Mouse (Mus musculus) adrenal gland, adult 8-10 months (tissue): Measurements from ENCODE around the gene Olfr74. TPM values are rescaled to one million over a fixed set of nuclear protein-coding genes. Genes with fewer than 3 reads are reported as not detected.
"Not testable (repeated sequence)": the region's sequence is repeated elsewhere in the genome, so short reads cannot be mapped to it uniquely, and the experiment has no call there.

Experiments
- DNase-seq: peaks from one replicate; pipeline ENCODE4 v3.0.0; 2022
- total RNA-seq, 4 experiments: library from RNA; stranded (reverse); gene quantifications; 2 replicates each; pipeline ENCODE4 v1.2.4; 2022

Olfr74 gene
- total RNA-seq, result not detected

DNA sequence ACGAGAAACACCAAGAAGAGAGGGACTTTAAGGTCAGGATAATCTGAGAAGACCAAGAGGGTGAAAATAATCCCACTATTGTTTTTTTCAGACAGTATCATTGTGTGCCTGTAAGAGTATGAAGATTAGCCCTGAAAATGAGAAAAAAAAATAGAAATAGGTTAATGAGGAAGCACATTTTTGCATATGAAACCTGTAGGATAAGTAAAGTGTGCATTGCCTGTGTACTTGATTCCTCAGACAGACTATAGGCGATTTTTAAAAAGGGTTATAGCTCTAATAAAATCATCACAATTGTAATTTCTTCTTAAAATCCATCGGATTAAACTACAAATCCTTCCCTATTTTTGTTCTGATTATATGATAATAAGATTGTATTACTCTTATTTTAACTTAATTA is at the start of gene Olfr74:
Gene Olfr74, minus strand, starts transcription at position 101 of the 400 bp plus-strand sequence.
- no peak for DNase-seq

DNA sequence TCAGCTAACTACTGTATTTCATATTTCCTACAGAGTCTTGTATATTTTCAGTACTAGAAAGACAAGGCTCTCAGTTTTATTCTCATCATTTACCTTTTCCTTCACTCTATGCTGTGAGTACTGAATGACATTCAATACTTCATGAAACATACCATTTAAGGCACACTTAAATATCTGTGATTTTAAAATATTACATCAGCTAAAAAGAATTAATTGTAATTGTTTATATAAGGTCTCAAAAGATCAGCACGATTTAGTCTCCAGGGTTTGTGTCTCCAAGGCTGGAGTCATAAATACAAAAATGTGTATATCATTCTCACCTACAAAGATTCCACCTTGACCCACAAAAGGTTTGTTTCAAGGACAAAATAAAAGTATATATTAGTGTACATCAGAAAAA is 48.0 kb upstream of the Olfr74 start, which contains the start of gene Olfr1161:
Gene Olfr1161, plus strand, starts transcription at position 301 of the 400 bp plus-strand sequence.
- DNase-seq, result not testable (repeated sequence)

DNA sequence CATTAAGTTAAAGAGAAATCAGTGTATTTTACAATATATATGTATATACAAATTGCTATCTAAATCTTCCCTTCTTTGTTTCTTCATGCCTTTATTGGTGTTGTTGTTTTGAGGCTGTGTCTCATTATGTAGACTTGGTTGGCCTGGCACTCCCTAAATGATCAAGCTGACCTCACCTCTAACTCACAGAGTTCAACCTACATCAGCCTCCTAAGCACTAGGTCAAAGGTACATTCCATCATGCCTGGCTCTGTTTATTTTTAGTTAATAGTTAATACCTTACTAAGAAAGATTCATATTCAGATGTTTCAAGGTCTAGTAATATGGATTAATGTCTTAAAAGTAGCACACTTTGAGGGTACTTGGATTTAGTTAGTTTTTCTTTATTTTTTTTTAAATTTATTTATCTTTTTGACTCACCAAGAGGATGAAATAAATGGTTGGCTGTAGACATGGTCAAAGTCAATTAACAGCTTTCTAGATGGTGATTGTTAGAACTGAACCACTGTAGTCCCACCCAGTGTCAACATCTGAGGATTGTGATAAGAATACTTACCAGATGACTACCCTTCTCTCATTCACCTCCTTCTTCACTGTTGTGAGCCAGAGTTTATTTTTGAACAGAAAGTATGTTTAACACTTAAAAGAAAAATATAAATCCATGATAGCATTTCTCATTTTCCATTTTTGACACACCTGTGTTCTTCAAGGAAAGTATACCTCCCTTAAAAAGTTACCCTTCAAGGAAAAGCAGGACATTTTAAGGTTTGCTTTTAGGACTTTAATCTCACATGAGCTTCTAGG is 33.3 kb upstream of the Olfr74 start, which contains the start of gene Olfr1160:
Gene Olfr1160, minus strand, starts transcription at position 754 of the 804 bp plus-strand sequence.
- no peak for DNase-seq

DNA sequence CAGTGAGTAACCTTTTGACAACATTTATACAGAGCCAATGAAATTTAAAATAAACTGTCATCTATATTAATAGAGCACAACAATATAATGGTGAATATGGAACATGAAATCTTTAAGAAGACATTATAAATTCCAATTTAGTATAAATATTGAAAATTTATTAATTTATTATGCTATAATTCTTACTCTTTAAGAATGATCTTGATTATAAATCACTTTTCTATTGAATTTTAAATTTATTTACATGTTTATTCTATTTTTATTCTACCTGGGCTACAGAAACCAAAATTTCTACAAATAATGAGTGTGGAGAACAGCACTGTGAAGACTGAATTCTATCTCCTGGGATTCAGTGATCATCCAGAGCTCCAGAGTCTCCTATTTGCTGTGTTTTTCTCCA is 15.3 kb upstream of the Olfr74 start, which contains the start of gene Olfr1158:
Gene Olfr1158, plus strand, starts transcription at position 301 of the 400 bp plus-strand sequence.
- no peak for DNase-seq

DNA sequence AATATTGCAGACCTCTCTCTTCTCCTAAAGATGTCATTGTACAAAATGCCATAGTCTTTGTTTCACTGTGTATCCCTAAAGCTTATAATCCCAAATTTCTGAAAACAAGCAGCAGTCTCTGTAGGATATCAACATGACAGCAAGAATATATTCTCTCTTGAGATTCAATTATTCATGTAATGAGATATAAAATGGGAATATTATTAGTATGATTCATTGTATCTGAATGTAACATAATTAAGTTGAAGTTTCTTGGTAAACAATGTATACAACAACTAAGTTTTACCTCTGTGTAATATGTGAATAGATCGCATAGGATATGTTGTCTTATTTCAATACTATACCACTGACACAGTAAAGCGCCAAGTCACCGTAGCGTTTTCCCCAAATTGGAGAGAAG is 6.3 kb downstream of the Olfr74 start, which contains the start of gene Olfr1157:
Gene Olfr1157, minus strand, starts transcription at position 101 of the 400 bp plus-strand sequence.
- DNase-seq, result no peak

DNA sequence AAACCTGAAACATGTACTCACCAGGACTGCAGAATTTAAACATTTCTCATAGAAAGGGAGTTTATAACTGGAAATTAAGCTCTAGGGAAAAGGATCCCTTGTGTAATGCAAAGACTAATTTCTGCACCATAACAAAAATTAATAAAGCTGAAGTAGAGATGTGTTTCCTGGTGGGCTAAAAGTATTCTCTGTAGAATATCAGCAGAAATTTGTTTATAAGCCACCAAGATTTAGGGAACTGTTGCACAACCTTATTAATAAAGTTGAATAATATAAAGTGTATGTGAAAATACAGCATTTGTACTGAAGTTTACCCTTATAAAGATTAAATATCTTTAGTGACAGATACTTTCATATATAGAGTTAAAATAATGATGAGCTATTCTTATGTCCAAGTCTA is 21.5 kb downstream of the Olfr74 start, which contains the start of gene Olfr1156:
Gene Olfr1156, minus strand, starts transcription at position 101 of the 400 bp plus-strand sequence.
- no peak for DNase-seq

DNA sequence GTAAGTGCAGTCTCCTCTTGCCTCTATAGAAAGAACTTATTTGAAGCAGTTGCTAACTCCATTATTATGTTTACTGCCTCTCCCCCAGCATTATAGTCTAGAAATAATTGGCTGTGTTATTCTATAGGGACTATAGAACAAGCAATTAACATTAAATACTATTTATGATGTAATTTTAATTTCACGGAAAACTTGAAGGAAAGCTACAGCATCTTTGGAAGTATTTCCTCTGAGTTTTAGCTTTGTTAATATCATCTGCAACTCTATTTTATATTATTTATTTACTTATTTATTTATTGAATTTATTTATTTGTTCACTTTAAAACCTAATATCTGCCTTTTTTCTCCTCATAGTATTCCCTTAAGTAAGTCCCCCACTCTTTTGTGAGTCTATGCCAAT is 29.4 kb downstream of the Olfr74 start, which contains the start of gene Olfr1155:
Gene Olfr1155, minus strand, starts transcription at position 101 of the 400 bp plus-strand sequence.
- DNase-seq, result no peak

Other genes with a start within 250 kb of the Olfr74 start
- gene Olfr1138, start 234.7 kb downstream of the Olfr74 start, total RNA-seq, result not detected
- not detected for gene Olfr1140, start 230.9 kb downstream of the Olfr74 start, total RNA-seq
- not detected for gene Olfr1141, start 220.7 kb downstream of the Olfr74 start, total RNA-seq
- not detected for gene Olfr152, start 195.2 kb downstream of the Olfr74 start, total RNA-seq
- not detected for gene Olfr1143, start 174.1 kb downstream of the Olfr74 start, total RNA-seq
- gene Olfr1145, start 164.8 kb downstream of the Olfr74 start, total RNA-seq, result not detected
- gene Olfr1148, start 144.1 kb downstream of the Olfr74 start, total RNA-seq, result not detected
- gene Olfr1150-ps1, start 130.7 kb downstream of the Olfr74 start, total RNA-seq, result not detected
- not detected for gene Olfr1151, start 118.8 kb downstream of the Olfr74 start, total RNA-seq
- not detected for gene Olfr1152, start 108.2 kb downstream of the Olfr74 start, total RNA-seq
- not detected for gene Olfr1153, start 79.7 kb downstream of the Olfr74 start, total RNA-seq
- gene Olfr1154, start 69.5 kb downstream of the Olfr74 start, total RNA-seq, result not detected
- not detected for gene Olfr1155, start 29.5 kb downstream of the Olfr74 start, total RNA-seq
- gene Olfr1156, start 21.6 kb downstream of the Olfr74 start, total RNA-seq, result not detected
- gene Olfr1157, start 6.4 kb downstream of the Olfr74 start, total RNA-seq, result not detected
- not detected for gene Olfr1158, start 15.4 kb upstream of the Olfr74 start, total RNA-seq
- gene Olfr1160, start 33.6 kb upstream of the Olfr74 start, total RNA-seq, result not detected
- gene Olfr1161, start 48.1 kb upstream of the Olfr74 start, total RNA-seq, result not detected
- gene Olfr73, start 63.0 kb upstream of the Olfr74 start, total RNA-seq, result not detected
- gene Olfr1162, start 76.5 kb upstream of the Olfr74 start, total RNA-seq, result not detected
- not detected for gene Olfr1163, start 97.2 kb upstream of the Olfr74 start, total RNA-seq
- not detected for gene Olfr1164, start 119.3 kb upstream of the Olfr74 start, total RNA-seq
- gene Olfr1166, start 153.6 kb upstream of the Olfr74 start, total RNA-seq, result not detected
- gene Olfr1167, start 180.5 kb upstream of the Olfr74 start, total RNA-seq, result not detected
- not detected for gene Olfr1168, start 207.2 kb upstream of the Olfr74 start, total RNA-seq